Mouse (Mus musculus): ENCODE data around the gene Tinf2. TPM values are rescaled to one million over a fixed set of nuclear protein-coding genes. Genes with fewer than 3 reads are reported as not detected.

Gene Tinf2
- polyA plus RNA-seq (2012; rRNA removed) = 26.8 and 30.0 TPM in 2 replicates

GRCm38 (mm10) chr14:55681160-55682117 lies at the start of gene Tinf2:
TSS of gene Tinf2 (minus strand) at chr14:55681820.
- peak within 1 kb of the TSS; percentile 90 for H3K27ac ChIP-seq (ENCODE audit: control insufficient read depth, insufficient read depth, low read depth, low read length)
- no peaks in the 10 kb centered on the region for H3K27me3 ChIP-seq (ENCODE audit: control insufficient read depth, insufficient read depth, low read length)
- TF ChIP-seq CTCF (IDR thresholded peaks at IDR 0.05; ENCODE audit: control insufficient read depth, insufficient read depth, insufficient replicate concordance, low read depth, low read length) = peak; percentile 71
- TF ChIP-seq POLR2A (IDR thresholded peaks at IDR 0.05; ENCODE audit: control insufficient read depth, low read depth, low read length) = peak; percentile 51; the same call in 1 of the 2 replicates
- H3K36me3 ChIP-seq (ENCODE audit: control insufficient read depth, insufficient read depth, low read length) = peaks cover 6% of the 10 kb centered on the region
- H3K4me3 ChIP-seq (ENCODE audit: control insufficient read depth, low read depth, low read length) = peak within 1 kb of the TSS; percentile 97
- peaks cover 4% of the 10 kb centered on the region; the same call in 1 of the 2 replicates for H3K4me1 ChIP-seq (ENCODE audit: control insufficient read depth, insufficient read depth, low read length)

- no peak overlapping the region for H3K4me3 ChIP-seq (ENCODE audit: control insufficient read depth, low read depth, low read length)
- H3K27me3 ChIP-seq (ENCODE audit: control insufficient read depth, insufficient read depth, low read length) = no peaks in the 10 kb centered on the region
- no peaks in the 10 kb centered on the region for H3K36me3 ChIP-seq (ENCODE audit: control insufficient read depth, insufficient read depth, low read length)
- H3K27ac ChIP-seq (ENCODE audit: control insufficient read depth, insufficient read depth, low read depth, low read length) = no peak overlapping the region
- TF ChIP-seq POLR2A (IDR thresholded peaks at IDR 0.05; ENCODE audit: control insufficient read depth, low read depth, low read length) (no peak), CTCF (IDR thresholded peaks at IDR 0.05; ENCODE audit: control insufficient read depth, insufficient read depth, insufficient replicate concordance, low read depth, low read length) (no peak)
- peaks cover 11% of the 10 kb centered on the region for H3K4me1 ChIP-seq (ENCODE audit: control insufficient read depth, insufficient read depth, low read length)
Observed at GRCm38 (mm10) chr14:55730531-55731032, 49.0 kb upstream of the Tinf2 start.

- no peak overlapping the region for H3K27ac ChIP-seq (ENCODE audit: control insufficient read depth, insufficient read depth, low read depth, low read length)
- H3K27me3 ChIP-seq (ENCODE audit: control insufficient read depth, insufficient read depth, low read length) = no peaks in the 10 kb centered on the region
- TF ChIP-seq CTCF (IDR thresholded peaks at IDR 0.05; ENCODE audit: control insufficient read depth, insufficient read depth, insufficient replicate concordance, low read depth, low read length) (no peak), POLR2A (IDR thresholded peaks at IDR 0.05; ENCODE audit: control insufficient read depth, low read depth, low read length) (no peak)
- no peaks in the 10 kb centered on the region for H3K36me3 ChIP-seq (ENCODE audit: control insufficient read depth, insufficient read depth, low read length)
- H3K4me3 ChIP-seq (ENCODE audit: control insufficient read depth, low read depth, low read length) = no peak overlapping the region
- peaks cover 11% of the 10 kb centered on the region for H3K4me1 ChIP-seq (ENCODE audit: control insufficient read depth, insufficient read depth, low read length)
Observed at GRCm38 (mm10) chr14:55730116-55730515, 48.5 kb upstream of the Tinf2 start.

DNA sequence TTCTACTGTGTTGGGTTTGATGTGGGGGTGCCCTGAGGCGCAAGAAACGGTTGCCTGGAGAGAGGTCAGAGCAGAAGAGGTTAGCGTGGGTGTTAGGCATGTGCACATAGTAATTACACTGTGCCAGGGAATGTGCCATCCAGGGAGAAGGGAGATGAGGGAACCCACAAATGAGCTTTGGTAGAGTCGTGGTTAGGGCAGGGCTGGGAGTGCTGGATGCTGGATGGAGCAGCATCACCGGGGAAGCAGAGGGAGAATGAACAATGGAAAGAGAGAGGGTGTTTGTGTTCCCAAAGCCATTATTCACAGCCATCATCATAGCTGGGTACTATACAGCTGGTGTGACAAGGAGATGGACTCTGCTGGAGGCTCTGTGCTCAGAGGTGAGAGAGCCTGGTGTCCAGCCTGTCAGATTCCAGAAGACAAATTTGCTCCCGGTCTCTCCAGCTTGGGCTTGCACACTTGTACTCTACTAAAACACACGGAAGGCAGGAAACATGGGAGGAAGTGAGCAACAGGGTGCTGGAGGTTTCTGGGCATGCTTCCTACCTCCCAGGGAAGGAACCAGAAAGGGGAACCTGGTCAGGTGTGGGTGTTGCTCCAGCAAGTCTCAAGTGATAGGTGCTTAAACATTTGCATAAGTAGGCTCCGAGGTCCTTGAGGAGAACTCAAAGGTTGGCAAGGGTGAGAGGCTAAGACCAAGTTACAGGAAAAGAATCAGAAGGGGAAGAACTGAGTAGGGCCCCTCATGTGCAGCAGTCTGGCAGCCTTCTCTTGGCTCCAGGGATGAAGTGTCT lies 46.5 kb upstream of the Tinf2 start:
- Histone ChIP-seq H3K4me3 (ENCODE audit: control insufficient read depth, low read depth, low read length) (peak overlapping the region; percentile 68), H3K27me3 (ENCODE audit: control insufficient read depth, insufficient read depth, low read length) (no peaks in the 10 kb centered on the region), H3K36me3 (ENCODE audit: control insufficient read depth, insufficient read depth, low read length) (no peaks in the 10 kb centered on the region), H3K4me1 (ENCODE audit: control insufficient read depth, insufficient read depth, low read length) (peaks cover 2% of the 10 kb centered on the region; the same call in 1 of the 2 replicates), H3K27ac (ENCODE audit: control insufficient read depth, insufficient read depth, low read depth, low read length) (no peak overlapping the region)
- TF ChIP-seq POLR2A (IDR thresholded peaks at IDR 0.05; ENCODE audit: control insufficient read depth, low read depth, low read length) (0 out of 2 replicates have a peak, but pooled peaks have one; percentile 36), CTCF (IDR thresholded peaks at IDR 0.05; ENCODE audit: control insufficient read depth, insufficient read depth, insufficient replicate concordance, low read depth, low read length) (no peak)

DNA sequence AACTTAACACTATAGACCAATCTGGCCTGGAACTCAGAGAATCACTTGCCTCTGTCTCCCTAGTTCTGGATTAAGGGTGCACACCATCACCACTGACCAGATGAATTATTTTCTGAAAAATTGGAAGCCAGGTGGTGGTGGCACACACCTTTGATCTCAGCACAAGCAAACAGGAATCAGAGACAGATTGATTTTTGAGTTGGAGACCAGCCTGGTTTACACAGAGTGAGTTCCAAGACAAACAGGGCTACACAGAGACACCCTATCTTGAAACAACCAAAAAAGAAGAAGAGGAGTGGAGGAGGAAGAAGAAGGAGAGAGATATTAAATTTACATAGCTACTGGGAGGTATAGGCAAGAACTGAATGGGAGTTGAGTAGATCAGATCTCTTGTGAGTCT lies 44.6 kb upstream of the Tinf2 start:
- TF ChIP-seq POLR2A (IDR thresholded peaks at IDR 0.05; ENCODE audit: control insufficient read depth, low read depth, low read length) = no peak
- no peak for TF ChIP-seq CTCF (IDR thresholded peaks at IDR 0.05; ENCODE audit: control insufficient read depth, insufficient read depth, insufficient replicate concordance, low read depth, low read length)
- H3K27ac ChIP-seq (ENCODE audit: control insufficient read depth, insufficient read depth, low read depth, low read length) = no peak overlapping the region
- no peaks in the 10 kb centered on the region for H3K27me3 ChIP-seq (ENCODE audit: control insufficient read depth, insufficient read depth, low read length)
- H3K4me1 ChIP-seq (ENCODE audit: control insufficient read depth, insufficient read depth, low read length) = peaks cover 5% of the 10 kb centered on the region
- H3K36me3 ChIP-seq (ENCODE audit: control insufficient read depth, insufficient read depth, low read length) = no peaks in the 10 kb centered on the region
- H3K4me3 ChIP-seq (ENCODE audit: control insufficient read depth, low read depth, low read length) = no peak overlapping the region

- Histone ChIP-seq H3K27me3 (ENCODE audit: control insufficient read depth, insufficient read depth, low read length) (no peaks in the 10 kb centered on the region), H3K4me1 (ENCODE audit: control insufficient read depth, insufficient read depth, low read length) (peaks cover 4% of the 10 kb centered on the region), H3K4me3 (ENCODE audit: control insufficient read depth, low read depth, low read length) (no peak overlapping the region), H3K36me3 (ENCODE audit: control insufficient read depth, insufficient read depth, low read length) (no peaks in the 10 kb centered on the region), H3K27ac (ENCODE audit: control insufficient read depth, insufficient read depth, low read depth, low read length) (no peak overlapping the region)
- TF ChIP-seq CTCF (IDR thresholded peaks at IDR 0.05; ENCODE audit: control insufficient read depth, insufficient read depth, insufficient replicate concordance, low read depth, low read length) (no peak), POLR2A (IDR thresholded peaks at IDR 0.05; ENCODE audit: control insufficient read depth, low read depth, low read length) (no peak)
Observed at GRCm38 (mm10) chr14:55724411-55724871, 42.8 kb upstream of the Tinf2 start.

Measured in testis, adult 2 months (tissue).